7 mouse cellular contexts compared by ENCODE assay signal in genomic region chr13:23833053-23833452, GRCm38 (mm10). TPM values are rescaled to one million over a fixed set of nuclear protein-coding genes. Genes with fewer than 3 reads are reported as not detected.
DNase-seq lines count a peak whose midpoint lies in the region; ATAC-seq and TF ChIP-seq lines count a peak whose summit lies in the region.

No protein-coding gene starts in this region.

- no peak for TF ChIP-seq EP300 in lung, postnatal 0 days (IDR thresholded peaks at IDR 0.05)

- TF ChIP-seq CTCF in lung, postnatal 0 days (IDR thresholded peaks at IDR 0.05): peak; percentile 77

- H3K9me3 ChIP-seq in liver, embryonic 12.5 days (replicated peaks): no peaks in the 10 kb centered on the region
- H3K9me3 ChIP-seq in lung, postnatal 0 days (ENCODE audit: low read length): no peaks in the 10 kb centered on the region

- H3K4me1 ChIP-seq in liver, embryonic 12.5 days: no peaks in the 10 kb centered on the region
- H3K4me1 ChIP-seq in lung, postnatal 0 days (ENCODE audit: insufficient read depth, low read depth, low read length): no peaks in the 10 kb centered on the region

- H3K27ac ChIP-seq in liver, embryonic 12.5 days: no peak overlapping the region
- H3K27ac ChIP-seq in lung, postnatal 0 days (ENCODE audit: low read length): no peak overlapping the region

- WGBS in liver, embryonic 12.5 days (ENCODE audit: insufficient replicate concordance): 9% methylated on average over 6 of the region's 6 CpGs
- 12% methylated on average over 6 of the region's 6 CpGs for WGBS in lung, postnatal 0 days

- ATAC-seq in liver, embryonic 12.5 days: no peak
- ATAC-seq in lung, postnatal 0 days: no peak

- no peak overlapping the region for H3K4me2 ChIP-seq in liver, embryonic 12.5 days
- no peak overlapping the region for H3K4me2 ChIP-seq in lung, postnatal 0 days (replicated peaks; ENCODE audit: low read depth, low read length)

- no peaks in the 10 kb centered on the region for H3K27me3 ChIP-seq in liver, embryonic 12.5 days (replicated peaks)
- H3K27me3 ChIP-seq in lung, postnatal 0 days (replicated peaks; ENCODE audit: insufficient read depth, low read length): no peaks in the 10 kb centered on the region

- peak; percentile 39 for DNase-seq in liver
- DNase-seq in R1 (ENCODE audit: low read depth, low spot score): peak; percentile 67
- DNase-seq in embryo, embryonic 10 days (ENCODE audit: low spot score): peak; percentile 75
- peak; percentile 26 to 50 for DNase-seq in kidney, adult 8-10 months
- DNase-seq in lung, postnatal 0 days (ENCODE audit: low spot score): peak; percentile 75
- peak; percentile 28 for DNase-seq in right cerebral cortex, postnatal 4 days

- H3K9ac ChIP-seq in liver, embryonic 12.5 days: no peak overlapping the region
- no peak overlapping the region for H3K9ac ChIP-seq in lung, postnatal 0 days (replicated peaks; ENCODE audit: low read depth)

- H3K4me3 ChIP-seq in liver, embryonic 12.5 days: no peak overlapping the region
- H3K4me3 ChIP-seq in lung, postnatal 0 days (ENCODE audit: low read depth, low read length): no peak overlapping the region

- H3K36me3 ChIP-seq in liver, embryonic 12.5 days: no peaks in the 10 kb centered on the region
- H3K36me3 ChIP-seq in lung, postnatal 0 days (ENCODE audit: insufficient read depth, low read length): no peaks in the 10 kb centered on the region

RNA-seq across cellular contexts. Expression of gene Slc17a3, which starts 6.2 kb away (rescaled TPM):
- polyA plus RNA-seq in liver, embryonic 12.5 days (2016; fragmentation: Nextera tagmentation; extraction: Ambion mirVana): 0.72 and 0.79 TPM in 2 replicates
- not detected in 2 replicates for polyA plus RNA-seq in lung, postnatal 0 days (2015; fragmentation: Nextera tagmentation; extraction: Ambion mirVana)

RNA-seq across cellular contexts. Expression of gene Slc17a2, which starts 26.3 kb away (rescaled TPM):
- polyA plus RNA-seq in liver, embryonic 12.5 days (2016; fragmentation: Nextera tagmentation; extraction: Ambion mirVana): 0.35 and 0.43 TPM in 2 replicates
- 1.4 and 3.4 TPM in 2 replicates for polyA plus RNA-seq in lung, postnatal 0 days (2015; fragmentation: Nextera tagmentation; extraction: Ambion mirVana)

RNA-seq across cellular contexts. Expression of gene Slc17a1, which starts 34.5 kb away (rescaled TPM):
- not detected in 2 replicates for polyA plus RNA-seq in liver, embryonic 12.5 days (2016; fragmentation: Nextera tagmentation; extraction: Ambion mirVana)
- polyA plus RNA-seq in lung, postnatal 0 days (2015; fragmentation: Nextera tagmentation; extraction: Ambion mirVana): not detected in 2 replicates
